Mouse (Mus musculus): Measurements from ENCODE around the gene Bmp4.

GRCm38 (mm10) chr14:46390249-46390775, at the start of gene Bmp4:
- TF ChIP-seq CTCF (IDR thresholded peaks at IDR 0.05) (no peak), EP300 (IDR thresholded peaks at IDR 0.05) (no peak)
